Mouse (Mus musculus) CH12.LX (cell line): ENCODE results near the gene Slc5a11. TPM values are rescaled to one million over a fixed set of nuclear protein-coding genes. Genes with fewer than 3 reads are reported as not detected.

Experiments
- DNase-seq: peaks from one replicate; pipeline ENCODE4 v3.0.0-alpha.2; 2013; ENCODE audit errors: extremely low read depth
- H3K27ac ChIP-seq: 2 replicates; pipeline ENCODE4 v1.5.1; 2012; ENCODE audit warnings: low read depth, mild to moderate bottlenecking, control low read depth, moderate library complexity; ENCODE audit not compliant: insufficient read depth
- H3K27me3 ChIP-seq: replicated peaks from 2 replicates; pipeline ENCODE3; 2012; ENCODE audit warnings: inconsistent platforms
- H3K36me3 ChIP-seq, 2 experiments: replicated peaks in 1 of 2; 2 replicates each; pipeline versions ENCODE3 to v1.6.1; 2012; ENCODE audit warnings: inconsistent platforms in 1 of 2, low read length in 1 of 2, mild to moderate bottlenecking in 1 of 2, mixed read lengths in 1 of 2, moderate library complexity in 1 of 2; ENCODE audit not compliant: control insufficient read depth in 1 of 2, insufficient read depth in 1 of 2
- H3K4me1 ChIP-seq, 2 experiments: 2 replicates each; pipeline ENCODE4 v1.6.1; 2012; ENCODE audit warnings: inconsistent platforms in 1 of 2, moderate library complexity in 1 of 2; ENCODE audit not compliant: insufficient read depth in 2 of 2, control insufficient read depth in 1 of 2
- H3K4me2 ChIP-seq: 2 replicates; pipeline ENCODE4 v1.6.1; 2012; ENCODE audit warnings: low read depth, mild to moderate bottlenecking, control low read depth; ENCODE audit not compliant: poor library complexity, insufficient read depth, severe bottlenecking
- H3K4me3 ChIP-seq, 3 experiments: fragments of 150-350 bp in 1 of 3; sonication (generic) in 1 of 3; replicated peaks in 1 of 3; 2 replicates each; pipeline versions ENCODE3 to v1.5.1; 2011 to 2012; ENCODE audit warnings: low read depth in 2 of 3, low read length in 2 of 3, mild to moderate bottlenecking in 2 of 3, moderate library complexity in 2 of 3, control low read depth in 1 of 3, improper control_type of control experiment in 1 of 3, inconsistent platforms in 1 of 3, mixed read lengths in 1 of 3; ENCODE audit not compliant: poor library complexity in 1 of 3
- H3K79me2 ChIP-seq: replicated peaks from 2 replicates; pipeline ENCODE4 v1.6.1; 2012; ENCODE audit warnings: mild to moderate bottlenecking, moderate library complexity; ENCODE audit not compliant: control insufficient read depth, poor library complexity, insufficient read depth, severe bottlenecking; ENCODE audit errors: extremely low read depth
- H3K9ac ChIP-seq: 2 replicates; pipeline ENCODE4 v1.6.1; 2012; ENCODE audit warnings: low read depth, mild to moderate bottlenecking, control low read depth, moderate library complexity; ENCODE audit not compliant: insufficient read depth
- H3K9me3 ChIP-seq: replicated peaks from 2 replicates; pipeline ENCODE3; 2012; ENCODE audit warnings: low read length, inconsistent platforms, mixed read lengths
- CHD1 ChIP-seq: IDR thresholded peaks from 2 replicates; pipeline ENCODE4 v1.6.1; 2012; ENCODE audit warnings: low read depth, low read length, improper control_type of control experiment, inconsistent platforms
- CHD2 ChIP-seq: IDR thresholded peaks from 2 replicates; pipeline ENCODE4 v1.6.1; 2011; ENCODE audit warnings: low read length, improper control_type of control experiment
- CTCF ChIP-seq, 2 experiments: IDR thresholded peaks in 1 of 2; conservative IDR thresholded peaks in 1 of 2; 2 replicates each; pipeline ENCODE4 v1.5.1; 2011 to 2012; ENCODE audit warnings: low read depth in 2 of 2, low read length in 2 of 2, improper control_type of control experiment in 1 of 2, inconsistent platforms in 1 of 2, mild to moderate bottlenecking in 1 of 2, moderate library complexity in 1 of 2
- E2F4 ChIP-seq: IDR thresholded peaks from 2 replicates; pipeline ENCODE4 v1.6.1; 2011; ENCODE audit warnings: low read depth, low read length, improper control_type of control experiment; ENCODE audit not compliant: insufficient replicate concordance
- EP300 ChIP-seq: IDR thresholded peaks from 2 replicates; pipeline ENCODE4 v1.6.1; 2011; ENCODE audit warnings: low read length, improper control_type of control experiment
- ETS1 ChIP-seq: conservative IDR thresholded peaks from 2 replicates; pipeline ENCODE4 v1.6.1; 2012; ENCODE audit warnings: low read depth, mild to moderate bottlenecking, inconsistent platforms, low read length, improper control_type of control experiment, moderate library complexity
- GABPA ChIP-seq: IDR thresholded peaks from 2 replicates; pipeline ENCODE4 v1.6.1; 2012; ENCODE audit warnings: low read depth, low read length, improper control_type of control experiment, inconsistent platforms; ENCODE audit not compliant: insufficient replicate concordance
- IRF4 ChIP-seq: IDR thresholded peaks from 2 replicates; pipeline ENCODE4 v1.6.1; 2014; ENCODE audit warnings: low read depth, mild to moderate bottlenecking, inconsistent platforms, low read length, improper control_type of control experiment
- JUN ChIP-seq: IDR thresholded peaks from 2 replicates; pipeline ENCODE4 v1.6.1; 2011; ENCODE audit warnings: low read depth, mild to moderate bottlenecking, low read length, improper control_type of control experiment, moderate library complexity; ENCODE audit not compliant: insufficient read depth
- JUND ChIP-seq: conservative IDR thresholded peaks from 2 replicates; pipeline ENCODE4 v1.6.1; 2011; ENCODE audit warnings: low read depth, low read length, improper control_type of control experiment
- KAT2A ChIP-seq: IDR thresholded peaks from 2 replicates; pipeline ENCODE4 v1.6.1; 2012; ENCODE audit warnings: low read length, improper control_type of control experiment, inconsistent platforms; ENCODE audit not compliant: insufficient replicate concordance
- MAX ChIP-seq: IDR thresholded peaks from 2 replicates; pipeline ENCODE4 v1.6.1; 2011; ENCODE audit warnings: low read length, improper control_type of control experiment
- MAZ ChIP-seq: IDR thresholded peaks from 2 replicates; pipeline ENCODE4 v1.6.1; 2012; ENCODE audit warnings: low read depth, mild to moderate bottlenecking, inconsistent platforms, low read length, improper control_type of control experiment, moderate library complexity
- MXI1 ChIP-seq: IDR thresholded peaks from 2 replicates; pipeline ENCODE4 v1.6.1; 2011; ENCODE audit warnings: mild to moderate bottlenecking, low read depth, low read length, improper control_type of control experiment
- MYC ChIP-seq: IDR thresholded peaks from 2 replicates; pipeline ENCODE4 v1.6.1; 2011; ENCODE audit warnings: low read depth, mild to moderate bottlenecking, improper control_type of control experiment, low read length
- NELFE ChIP-seq: IDR thresholded peaks from 2 replicates; pipeline ENCODE4 v1.6.1; 2011; ENCODE audit warnings: low read depth, low read length, improper control_type of control experiment
- PAX5 ChIP-seq: IDR thresholded peaks from 2 replicates; pipeline ENCODE4 v1.6.1; 2012; ENCODE audit warnings: low read length, inconsistent platforms, mixed read lengths
- POLR2A ChIP-seq: IDR thresholded peaks from 2 replicates; pipeline ENCODE4 v1.6.1; 2011; ENCODE audit warnings: low read depth, mild to moderate bottlenecking, improper control_type of control experiment, low read length
- POLR2AphosphoS2 ChIP-seq: IDR thresholded peaks from 2 replicates; pipeline ENCODE4 v1.6.1; 2011; ENCODE audit warnings: low read depth, low read length, improper control_type of control experiment
- RAD21 ChIP-seq: IDR thresholded peaks from 2 replicates; pipeline ENCODE4 v1.6.1; 2011; ENCODE audit warnings: low read depth, mild to moderate bottlenecking, low read length, improper control_type of control experiment, moderate library complexity
- SMC3 ChIP-seq: IDR thresholded peaks from 2 replicates; pipeline ENCODE4 v1.6.1; 2011; ENCODE audit warnings: low read depth, low read length, improper control_type of control experiment
- UBTF ChIP-seq: IDR thresholded peaks from 2 replicates; pipeline ENCODE4 v1.6.1; 2012; ENCODE audit warnings: low read depth, mild to moderate bottlenecking, inconsistent platforms, low read length, improper control_type of control experiment, moderate library complexity
- USF1 ChIP-seq: IDR thresholded peaks from 2 replicates; pipeline ENCODE4 v1.6.1; 2014; ENCODE audit warnings: low read depth, mild to moderate bottlenecking, inconsistent platforms, low read length, improper control_type of control experiment
- USF2 ChIP-seq: conservative IDR thresholded peaks from 2 replicates; pipeline ENCODE4 v1.6.1; 2011; ENCODE audit warnings: low read depth, low read length, improper control_type of control experiment
- ZMIZ1 ChIP-seq: IDR thresholded peaks from 2 replicates; pipeline ENCODE4 v1.6.1; 2012; ENCODE audit warnings: low read depth, mild to moderate bottlenecking, inconsistent platforms, low read length, improper control_type of control experiment
- ZNF384 ChIP-seq: IDR thresholded peaks from 2 replicates; pipeline ENCODE4 v1.6.1; 2012; ENCODE audit warnings: low read depth, low read length, improper control_type of control experiment, inconsistent platforms
- dilution Hi-C: fragments of 300-500 bp; cut with MboI; formaldehyde crosslinking; loops from 2 replicates; pipeline ENCODE4 v1.14.3; 2020; ENCODE audit warnings: low sequenced_read_pairs; ENCODE audit not compliant: extremely low pct_unique_long_range_greater_than_20kb, extremely low pct_ligation_motif_present
- in situ Hi-C: fragments of 300-500 bp; cut with MboI; formaldehyde crosslinking; loops from 3 replicates; pipeline ENCODE4 v1.14.3; 2019; ENCODE audit warnings: low sequenced_read_pairs, low pct_ligation_motif_present, low pct_unique_long_range_greater_than_20kb, mixed read lengths
- polyA plus RNA-seq: library from polyadenylated mRNA; unstranded; fragments of >175 nt; gene quantifications from 2 replicates; pipeline ENCODE4 v1.2.1, GENCODE M21; 2012; ENCODE audit warnings: low read depth; ENCODE audit not compliant: insufficient read length
- total RNA-seq, 2 experiments: library from RNA; depleted of rRNA; stranded (reverse); fragments of 300-350 nt in 1 of 2; fragments of >200 nt in 1 of 2; gene quantifications; 2 replicates each; pipeline ENCODE4 v1.2.3; 2012 to 2014

The Slc5a11 gene
- total and polyA plus RNA-seq, 3 experiments = 0.38 to 1.3 (median 1.2) TPM

- Histone ChIP-seq H3K27ac (no peak overlapping the region), H3K27me3 (peaks cover 21% of the 10 kb centered on the region), H3K4me1 (no peaks in the 10 kb centered on the region)
- DNase-seq = no peak
- in situ Hi-C loops = no loop called here
- TF ChIP-seq POLR2AphosphoS2 (no peak), USF1 (no peak), UBTF (no peak), SMC3 (no peak), CTCF (conservative IDR thresholded peaks at IDR 0.05 in 1 of 2, IDR thresholded peaks at IDR 0.05 in 1 of 2; ENCODE audit: low read depth in 2 of 2, low read length in 2 of 2) (no peak), USF2 (no peak), POLR2A (no peak), MAZ (no peak), CHD1 (no peak), JUN (no peak), E2F4 (no peak)
- TF ChIP-seq, all 38 proteins: peak for 0
- Histone ChIP-seq H3K4me3 (no peak overlapping the region), H3K4me2 (no peak overlapping the region), H3K9ac (no peak overlapping the region), H3K36me3 (no peaks in the 10 kb centered on the region), H3K79me2 (no peaks in the 10 kb centered on the region), H3K9me3 (no peaks in the 10 kb centered on the region)
- dilution Hi-C loops = no loop called here
Observed at GRCm38 (mm10) chr7:123211461-123211860, 3.1 kb upstream of the Slc5a11 start.

- Histone ChIP-seq H3K4me2 (no peak overlapping the region), H3K9me3 (no peaks in the 10 kb centered on the region), H3K4me3 (no peak overlapping the region), H3K79me2 (no peaks in the 10 kb centered on the region), H3K27me3 (peaks cover 21% of the 10 kb centered on the region), H3K9ac (no peak overlapping the region), H3K4me1 (peaks cover 0 to under 1% of the 10 kb centered on the region in 2 experiments; a peak in 1 of 4 replicates)
- DNase-seq = no peak
- dilution Hi-C loops (no loop called here), in situ Hi-C loops (no loop called here)
- no peak for TF ChIP-seq MAZ
- no peak for TF ChIP-seq ZMIZ1
- peak; percentile 3; the same call in 1 of the 2 replicates for TF ChIP-seq SMC3
- TF ChIP-seq CTCF (conservative IDR thresholded peaks at IDR 0.05 in 1 of 2, IDR thresholded peaks at IDR 0.05 in 1 of 2; ENCODE audit: low read depth in 2 of 2, low read length in 2 of 2) = peak in 1 of 2 experiments; percentile 33; a peak in 2 of 4 replicates
- no peak for TF ChIP-seq GABPA
- TF ChIP-seq, all 38 proteins: peak for 2
- Histone ChIP-seq H3K36me3 (no peaks in the 10 kb centered on the region), H3K27ac (no peak overlapping the region)
Observed at GRCm38 (mm10) chr7:123212316-123212715, 2.3 kb upstream of the Slc5a11 start.

GRCm38 (mm10) chr7:123215138-123215537 is 558 bp downstream of the Slc5a11 start:
- H3K27ac ChIP-seq = no peak overlapping the region
- no peak for TF ChIP-seq MXI1
- no peak for TF ChIP-seq E2F4
- no peak for TF ChIP-seq POLR2AphosphoS2
- TF ChIP-seq RAD21 = no peak
- no peak for TF ChIP-seq JUN
- TF ChIP-seq EP300 = no peak
- no peak for TF ChIP-seq CHD2
- TF ChIP-seq ZMIZ1 = no peak
- no peak for TF ChIP-seq IRF4
- no peak for TF ChIP-seq PAX5
- TF ChIP-seq NELFE = no peak
- TF ChIP-seq MYC = no peak
- no peak for TF ChIP-seq KAT2A
- no peak for TF ChIP-seq JUND
- TF ChIP-seq ETS1 = no peak
- TF ChIP-seq ZNF384 = no peak
- TF ChIP-seq MAX = no peak

More at GRCm38 (mm10) chr7:123215138-123215537, 558 bp downstream of the Slc5a11 start:
- H3K4me2 ChIP-seq = no peak overlapping the region
- H3K27me3 ChIP-seq = peaks cover 21% of the 10 kb centered on the region
- DNase-seq = no peak
- no peaks in the 10 kb centered on the region for H3K79me2 ChIP-seq
- peaks cover 0 to 7% of the 10 kb centered on the region in 2 experiments; a peak in 2 of 4 replicates for H3K4me1 ChIP-seq
- dilution Hi-C loops = no loop called here
- no peak overlapping the region for H3K9ac ChIP-seq
- no peak overlapping the region for H3K4me3 ChIP-seq
- in situ Hi-C loops = no loop called here
- no peaks in the 10 kb centered on the region for H3K36me3 ChIP-seq
- no peaks in the 10 kb centered on the region for H3K9me3 ChIP-seq
